Mouse (Mus musculus) cerebellum, adult 2 months (tissue): ENCODE measurements at regions not wholly inside any gene's neighbourhood (a gene's known extent, or its start where the extent isn't known, plus 50 kb on each side); places are given as distances from the start of the nearest gene placed in this dataset.

ENCODE experiments used
- CTCF ChIP-seq: fragments of 200-500 bp; IDR thresholded peaks from 2 replicates; pipeline ENCODE4 v1.5.1; 2011; ENCODE audit warnings: low read depth, mild to moderate bottlenecking, control low read depth, low read length, moderate library complexity, borderline replicate concordance; ENCODE audit not compliant: insufficient read depth
- POLR2A ChIP-seq: fragments of 200-500 bp; IDR thresholded peaks from 2 replicates; pipeline ENCODE4 v1.6.1; 2011; ENCODE audit warnings: low read length, control low read depth, borderline replicate concordance; ENCODE audit not compliant: insufficient read depth

DNA sequence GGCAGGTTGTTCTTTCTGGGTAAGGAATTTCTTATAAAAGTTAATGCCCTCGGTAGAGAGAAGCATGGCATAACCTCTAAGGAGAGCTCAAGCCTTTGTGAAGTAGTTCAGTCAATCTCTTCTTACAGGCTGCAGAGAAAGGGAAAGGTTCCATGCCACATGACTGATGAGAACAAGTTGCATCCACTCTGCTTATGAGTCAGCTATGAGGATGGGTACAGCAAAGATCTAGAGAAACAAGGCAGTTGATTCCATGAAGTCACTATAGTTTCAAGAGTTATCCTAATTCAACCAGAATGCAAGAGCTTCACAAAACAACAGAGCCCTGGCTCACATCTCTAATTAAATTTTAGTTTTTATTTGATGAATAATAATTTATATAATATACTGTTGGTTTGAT is 259.6 kb upstream of the Klf6 start:
- TF ChIP-seq POLR2A (no peak), CTCF (no peak)
